Mouse (Mus musculus): ENCODE results near the gene Slc6a14.

- TF ChIP-seq MYOD1 (IDR thresholded peaks at IDR 0.05; ENCODE audit: control insufficient read depth, insufficient read length, low read depth) (no peak), CTCF (IDR thresholded peaks at IDR 0.05; ENCODE audit: control insufficient read depth, insufficient read depth, insufficient read length) (no peak), USF1 (IDR thresholded peaks at IDR 0.05; ENCODE audit: low read depth) (no peak), MAX (IDR thresholded peaks at IDR 0.05) (no peak), CEBPB (IDR thresholded peaks at IDR 0.05; ENCODE audit: low read depth) (no peak), MYOG (IDR thresholded peaks at IDR 0.05; ENCODE audit: control insufficient read depth, extremely low read depth, insufficient read length) (no peak)
Measured at GRCm38 (mm10) chrX:21744997-21745396, 30.3 kb downstream of the Slc6a14 start, which contains the start of gene Gm28269.

Measured in C2C12 (cell line).